Mouse (Mus musculus): ENCODE results near the gene Lsmem1. TPM values are rescaled to one million over a fixed set of nuclear protein-coding genes. Genes with fewer than 3 reads are reported as not detected.

The Lsmem1 gene
- polyA plus RNA-seq, 1 experiment from 2014 or later: not detected

MicroRNA genes within 50 kb of the gene (microRNA counts, 519-probe panel; counts per million panel counts)
- not detected for microRNA mmu-miR-1938

Small RNA genes lying within 50 kb of the gene (microRNA-seq; reads per million reads assigned to microRNA genes)
- not detected for gene Mir1938

Other genes with a start within 250 kb of the Lsmem1 start
- 114 and 116 TPM in 2 replicates for gene Arl4a, start 161.5 kb downstream of the Lsmem1 start, polyA plus RNA-seq (2015; fragmentation: Nextera tagmentation; extraction: Ambion mirVana)
- 0.06 TPM in 1 of 2 replicates, not detected in the other for gene Scin, start 65.3 kb downstream of the Lsmem1 start, polyA plus RNA-seq (2015; fragmentation: Nextera tagmentation; extraction: Ambion mirVana)
- gene Ifrd1, start 49.0 kb upstream of the Lsmem1 start, polyA plus RNA-seq (2015; fragmentation: Nextera tagmentation; extraction: Ambion mirVana): 152 and 160 TPM in 2 replicates
- gene Zfp277, start 246.4 kb upstream of the Lsmem1 start, polyA plus RNA-seq (2015; fragmentation: Nextera tagmentation; extraction: Ambion mirVana): 26.6 and 26.9 TPM in 2 replicates
- 37.7 and 42.0 TPM in 2 replicates for gene Dock4, start 246.5 kb upstream of the Lsmem1 start, polyA plus RNA-seq (2015; fragmentation: Nextera tagmentation; extraction: Ambion mirVana)